Mouse (Mus musculus) neural tube, embryonic 11.5 days (tissue): ENCODE results near the gene Zfp94. TPM values are rescaled to one million over a fixed set of nuclear protein-coding genes. Genes with fewer than 3 reads are reported as not detected.

Experiments
- ATAC-seq: fragments of 200-750 bp; cut with Nextera tagmentation; 2 replicates; pipeline ENCODE4 v1.8.0; 2017; ENCODE audit warnings: moderate number of reproducible peaks, mild to moderate bottlenecking, moderate TSS enrichment, moderate library complexity; ENCODE audit not compliant: insufficient read depth, low FRiP score, low TSS enrichment
- DNase-seq: peaks from one replicate; pipeline ENCODE4 v3.0.0-alpha.2; 2015; ENCODE audit warnings: low spot score
- H3K27ac ChIP-seq: fragments of 300-500 bp; sonication (generic); 2 replicates; pipeline ENCODE4 v1.5.1; 2014; ENCODE audit warnings: low read depth, mild to moderate bottlenecking, low read length
- H3K27me3 ChIP-seq: fragments of 300-500 bp; sonication (generic); 2 replicates; pipeline ENCODE4 v1.6.1; 2014; ENCODE audit warnings: mild to moderate bottlenecking, low read length, mixed read lengths; ENCODE audit not compliant: control insufficient read depth, insufficient read depth
- H3K36me3 ChIP-seq: fragments of 300-500 bp; sonication (generic); 2 replicates; pipeline ENCODE4 v1.6.1; 2014; ENCODE audit warnings: mild to moderate bottlenecking, low read length, moderate library complexity, mixed read lengths; ENCODE audit not compliant: control insufficient read depth, insufficient read depth
- H3K4me1 ChIP-seq: fragments of 300-500 bp; sonication (generic); 2 replicates; pipeline ENCODE4 v1.6.1; 2014; ENCODE audit warnings: low read length, mixed read lengths; ENCODE audit not compliant: control insufficient read depth, insufficient read depth
- H3K4me2 ChIP-seq: fragments of 300-500 bp; sonication (generic); 2 replicates; pipeline ENCODE4 v1.6.1; 2014; ENCODE audit warnings: low read depth, mild to moderate bottlenecking, moderate library complexity
- H3K4me3 ChIP-seq: fragments of 300-500 bp; sonication (generic); 2 replicates; pipeline ENCODE4 v1.5.1; 2014; ENCODE audit warnings: low read depth, low read length
- H3K9ac ChIP-seq: fragments of 300-500 bp; sonication (generic); 2 replicates; pipeline ENCODE4 v1.6.1; 2014; ENCODE audit warnings: mild to moderate bottlenecking, low read length
- H3K9me3 ChIP-seq: fragments of 300-500 bp; sonication (generic); 2 replicates; pipeline ENCODE4 v1.6.1; 2016; ENCODE audit warnings: low read length; ENCODE audit not compliant: control insufficient read depth
- WGBS: fragments of 180-500 bp; shearing (Covaris S2); extraction: QIAGEN DNeasy Blood & Tissue Kit; methylation state at CpG from one replicate; pipeline ENCODE4 v1.1.7; 2014; 5-methylcytosine and 5-hydroxymethylcytosine counted together
- polyA plus RNA-seq: library from polyadenylated mRNA; unstranded; fragments of >200 nt; fragmentation: Nextera tagmentation; extraction: Ambion mirVana; gene quantifications from 2 replicates; pipeline ENCODE4 v1.2.1, GENCODE M21; 2014

Zfp94 gene
- polyA plus RNA-seq, 1 experiment from 2014 or later = 16.5 TPM

DNA sequence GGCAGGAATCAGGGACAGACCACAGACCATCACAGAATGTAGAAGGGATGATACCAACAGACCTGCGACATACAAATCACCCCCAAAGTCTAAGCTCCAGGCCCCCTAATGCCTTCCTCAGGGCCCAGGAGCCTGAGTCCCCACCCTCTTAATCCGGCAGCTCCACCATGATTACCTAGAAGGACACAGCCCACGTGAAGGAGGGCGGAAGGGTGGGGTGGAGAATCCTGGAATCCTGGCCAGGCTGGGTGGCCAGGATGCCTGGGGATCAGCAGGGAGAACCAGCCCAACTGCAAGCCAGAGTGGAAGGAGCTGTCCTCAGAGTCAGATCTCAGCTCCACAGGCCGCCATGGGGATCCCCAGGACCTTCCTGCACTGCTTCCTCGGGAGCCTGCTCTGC lies 32.4 kb upstream of the Zfp94 start, which contains the start of gene Lypd5:
Gene Lypd5 (plus strand): TSS at position 301 of the 400 bp plus-strand sequence.
- WGBS = 47% methylated on average over 6 of the region's 6 CpGs
- H3K4me2 ChIP-seq = no peak within 1 kb of the TSS
- H3K36me3 ChIP-seq = no peaks in the 10 kb centered on the region
- H3K4me1 ChIP-seq = no peaks in the 10 kb centered on the region
- no peak within 1 kb of the TSS for H3K4me3 ChIP-seq
- ATAC-seq = no peak
- no peak within 1 kb of the TSS for H3K9ac ChIP-seq
- no peaks in the 10 kb centered on the region for H3K27me3 ChIP-seq
- no peak within 1 kb of the TSS for H3K27ac ChIP-seq
- no peak for DNase-seq
- H3K9me3 ChIP-seq = no peaks in the 10 kb centered on the region

DNA sequence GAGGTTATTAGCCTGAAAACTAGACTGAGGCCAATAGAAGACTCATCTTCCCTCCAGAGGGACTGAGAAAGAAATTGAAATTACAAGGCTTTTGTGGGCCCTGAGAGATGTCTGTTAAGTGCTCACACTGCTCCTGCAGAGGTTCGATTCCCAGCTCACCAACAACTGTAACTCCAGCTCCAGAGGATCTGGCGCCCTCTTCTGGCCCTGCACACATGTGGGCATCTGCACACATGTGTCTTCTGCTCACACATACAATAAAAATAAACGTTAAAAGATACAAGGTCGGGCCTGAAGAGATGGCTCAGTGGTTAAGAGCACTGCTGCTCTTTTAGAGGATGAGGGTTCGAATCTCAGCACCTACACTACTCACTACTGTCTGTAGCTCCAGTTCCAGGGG lies 30.0 kb upstream of the Zfp94 start:
- DNase-seq (no peak), ATAC-seq (no peak)
- 71% methylated on average over 5 of the region's 5 CpGs for WGBS
- no peak overlapping the region for H3K4me3 ChIP-seq
- H3K9ac ChIP-seq = no peak overlapping the region
- no peaks in the 10 kb centered on the region for H3K9me3 ChIP-seq
- H3K4me2 ChIP-seq = no peak overlapping the region
- H3K4me1 ChIP-seq = no peaks in the 10 kb centered on the region
- no peak overlapping the region for H3K27ac ChIP-seq
- H3K36me3 ChIP-seq = no peaks in the 10 kb centered on the region
- H3K27me3 ChIP-seq = no peaks in the 10 kb centered on the region

DNA sequence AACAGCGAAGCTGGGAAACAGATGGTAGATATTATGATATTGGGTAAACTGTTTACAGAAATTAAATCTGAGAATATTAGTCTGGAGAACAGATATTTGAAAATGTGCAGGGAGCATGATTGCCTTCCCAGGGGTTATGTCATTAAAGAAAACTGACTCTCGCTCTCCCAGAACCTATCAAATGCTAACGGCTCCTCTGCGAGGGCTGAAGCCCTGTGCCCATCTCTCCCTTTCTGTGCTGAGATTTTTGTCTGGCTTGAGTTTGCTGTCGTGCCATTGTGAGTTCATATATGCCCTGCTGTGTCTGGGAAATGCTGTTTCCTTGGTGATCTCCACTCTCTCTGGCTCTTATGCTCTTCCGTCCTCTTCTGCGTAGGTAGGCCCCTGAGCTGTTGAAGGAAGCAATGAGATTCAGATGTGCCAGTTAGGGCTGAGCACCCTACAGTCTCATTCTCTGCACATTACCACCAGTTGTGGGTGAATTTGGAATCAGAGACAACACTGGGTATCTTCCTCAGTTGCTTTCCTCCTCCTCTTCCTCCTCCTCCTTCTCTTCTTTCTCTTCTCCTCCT lies 27.3 kb upstream of the Zfp94 start:
- Histone ChIP-seq H3K9ac (no peak overlapping the region), H3K4me1 (no peaks in the 10 kb centered on the region), H3K4me2 (no peak overlapping the region), H3K9me3 (no peaks in the 10 kb centered on the region), H3K4me3 (no peak overlapping the region), H3K27ac (no peak overlapping the region), H3K27me3 (no peaks in the 10 kb centered on the region), H3K36me3 (no peaks in the 10 kb centered on the region)
- ATAC-seq (no peak), DNase-seq (no peak)
- 75% methylated on average over 7 of the region's 7 CpGs for WGBS

DNA sequence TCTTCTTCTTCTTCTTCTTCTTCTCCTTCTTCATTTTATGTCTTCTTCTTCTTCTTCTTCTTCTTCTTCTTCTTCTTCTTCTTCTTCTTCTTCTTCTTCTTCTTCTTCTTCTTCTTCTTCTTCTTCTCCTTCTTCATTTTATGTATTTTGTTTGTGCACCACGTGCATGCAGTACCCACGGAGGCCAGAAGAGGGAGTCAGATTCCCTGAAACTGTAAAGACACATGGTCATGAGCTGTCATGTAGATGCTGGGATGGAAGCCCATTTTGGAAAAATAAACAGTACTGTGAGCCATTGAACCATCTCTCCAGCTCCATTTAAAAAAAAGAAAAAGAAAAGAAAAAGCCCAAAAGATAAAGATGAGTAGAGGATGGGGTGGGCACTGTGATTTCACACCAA lies 21.8 kb upstream of the Zfp94 start:
- Histone ChIP-seq H3K4me1 (no peaks in the 10 kb centered on the region), H3K9me3 (no peaks in the 10 kb centered on the region), H3K9ac (no peak overlapping the region), H3K27ac (no peak overlapping the region), H3K36me3 (no peaks in the 10 kb centered on the region), H3K27me3 (no peaks in the 10 kb centered on the region; the same call in 1 of the 2 replicates), H3K4me3 (no peak overlapping the region), H3K4me2 (no peak overlapping the region)
- no peak for DNase-seq
- WGBS = 54% methylated on average over 2 of the region's 2 CpGs
- ATAC-seq = no peak

DNA sequence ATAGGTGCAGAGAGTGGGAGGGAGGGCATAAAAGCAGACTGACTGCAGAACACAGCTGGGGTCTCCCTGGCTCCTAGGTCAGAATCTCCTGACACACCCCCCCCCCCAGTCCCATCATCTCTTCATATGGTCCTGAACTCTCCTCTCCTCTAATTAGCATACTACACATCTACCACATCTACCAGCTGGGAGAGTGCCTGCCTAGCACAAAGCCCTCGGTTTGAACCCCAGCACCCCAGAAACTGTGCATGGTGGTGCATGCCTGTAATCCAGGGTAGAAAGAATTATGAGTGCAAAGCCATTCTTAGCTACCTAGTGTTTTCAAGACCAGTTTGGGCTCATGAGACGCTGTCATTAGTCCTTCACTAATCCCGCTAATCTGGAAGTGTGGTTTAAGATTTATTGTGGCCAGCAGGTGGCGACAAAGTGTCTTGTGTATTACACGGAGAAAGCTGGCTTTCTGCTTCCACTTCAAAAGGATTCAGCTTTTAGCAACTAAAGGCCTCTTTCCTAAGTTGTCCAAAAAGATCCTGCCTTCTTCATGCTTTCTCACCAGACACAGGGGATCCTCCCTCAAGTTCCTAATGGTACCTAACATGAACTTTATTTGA lies 19.3 kb upstream of the Zfp94 start:
- Histone ChIP-seq H3K4me2 (no peak overlapping the region), H3K36me3 (no peaks in the 10 kb centered on the region), H3K4me3 (no peak overlapping the region), H3K4me1 (no peaks in the 10 kb centered on the region), H3K9ac (no peak overlapping the region), H3K27ac (no peak overlapping the region), H3K9me3 (no peaks in the 10 kb centered on the region), H3K27me3 (no peaks in the 10 kb centered on the region; the same call in 1 of the 2 replicates)
- DNase-seq = peak; percentile 71
- 18% methylated on average over 5 of the region's 5 CpGs for WGBS
- no peak for ATAC-seq

DNA sequence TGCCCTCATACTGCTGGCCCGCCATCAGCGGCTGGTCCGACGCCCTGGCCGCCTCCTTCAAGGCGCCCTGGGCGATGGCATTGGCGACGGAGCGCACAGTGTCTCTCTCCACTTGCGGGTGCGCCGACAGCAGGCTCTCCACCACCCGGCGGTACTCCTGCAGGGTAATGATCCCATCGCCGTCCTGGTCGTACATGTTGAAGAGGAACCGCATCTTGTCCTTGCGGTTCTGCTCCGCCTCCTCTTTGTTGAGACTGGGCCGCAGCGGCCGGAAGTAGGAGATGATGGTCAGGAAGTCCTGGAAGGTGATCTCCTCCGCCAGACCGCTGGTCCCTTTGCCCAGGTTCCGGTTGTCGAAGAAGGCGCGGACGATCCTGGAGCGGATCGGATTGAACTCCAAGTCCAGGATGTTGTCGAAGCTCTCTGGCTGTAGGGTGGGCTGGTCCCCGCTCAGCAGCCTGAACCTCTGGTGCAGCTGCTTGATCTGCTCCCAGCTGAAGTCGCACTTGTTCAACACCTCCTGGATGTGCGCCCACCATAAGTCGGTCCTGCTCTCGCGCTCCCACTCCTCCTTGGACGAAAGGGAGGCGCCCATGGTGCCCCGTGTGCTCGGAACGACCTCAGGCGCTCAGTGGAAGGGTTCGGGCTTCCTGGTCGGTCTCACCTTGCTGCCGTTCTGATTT lies 17.0 kb upstream of the Zfp94 start, which contains the start of gene Tescl:
Gene Tescl (minus strand): TSS at position 633 of the 683 bp plus-strand sequence.
- H3K9me3 ChIP-seq = no peaks in the 10 kb centered on the region
- 45% methylated on average over 49 of the region's 49 CpGs for WGBS
- no peaks in the 10 kb centered on the region for H3K4me1 ChIP-seq
- peak; percentile 18 for DNase-seq
- H3K27ac ChIP-seq = no peak within 1 kb of the TSS
- ATAC-seq = no peak
- no peak within 1 kb of the TSS for H3K9ac ChIP-seq
- H3K27me3 ChIP-seq = no peaks in the 10 kb centered on the region; the same call in 1 of the 2 replicates
- no peaks in the 10 kb centered on the region for H3K36me3 ChIP-seq
- H3K4me2 ChIP-seq = no peak within 1 kb of the TSS
- no peak within 1 kb of the TSS for H3K4me3 ChIP-seq

DNA sequence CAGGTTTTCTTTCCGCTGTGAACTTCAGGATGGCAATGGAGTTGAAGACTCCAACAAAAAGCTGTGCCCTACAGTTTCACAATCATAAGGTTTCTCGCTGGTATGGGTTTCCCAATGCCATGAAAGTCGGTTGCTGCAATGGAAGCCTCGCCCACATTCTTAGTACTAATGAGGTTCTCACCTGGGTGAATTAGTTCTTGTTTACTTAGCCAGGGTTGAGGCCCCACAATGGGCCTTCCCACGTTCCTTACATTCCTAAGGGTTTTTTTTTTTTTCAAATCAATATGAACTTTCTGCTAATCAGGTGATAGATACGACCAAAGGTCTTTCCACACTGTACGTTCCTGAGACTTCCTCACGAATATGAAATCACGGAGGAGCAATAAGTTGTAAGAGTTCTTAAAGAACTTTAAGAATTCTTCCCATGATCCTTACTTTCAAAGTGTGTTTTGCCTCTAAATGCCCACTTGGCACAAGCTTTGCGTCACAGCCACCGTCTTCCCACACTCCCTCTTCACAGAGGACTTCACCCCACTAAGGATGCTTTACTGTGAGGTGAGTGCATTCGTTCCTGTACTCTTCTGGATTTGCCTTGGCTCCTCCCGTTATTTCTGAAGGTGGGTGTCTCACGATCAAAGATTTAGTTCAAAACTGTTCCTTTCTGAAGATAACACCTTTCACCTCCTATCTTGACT lies 11.0 kb upstream of the Zfp94 start:
- Histone ChIP-seq H3K27ac (no peak overlapping the region), H3K9me3 (no peaks in the 10 kb centered on the region), H3K4me1 (no peaks in the 10 kb centered on the region), H3K4me3 (no peak overlapping the region), H3K9ac (no peak overlapping the region), H3K27me3 (no peaks in the 10 kb centered on the region), H3K36me3 (no peaks in the 10 kb centered on the region), H3K4me2 (no peak overlapping the region)
- WGBS = 87% methylated on average over 14 of the region's 14 CpGs
- ATAC-seq (no peak), DNase-seq (no peak)

DNA sequence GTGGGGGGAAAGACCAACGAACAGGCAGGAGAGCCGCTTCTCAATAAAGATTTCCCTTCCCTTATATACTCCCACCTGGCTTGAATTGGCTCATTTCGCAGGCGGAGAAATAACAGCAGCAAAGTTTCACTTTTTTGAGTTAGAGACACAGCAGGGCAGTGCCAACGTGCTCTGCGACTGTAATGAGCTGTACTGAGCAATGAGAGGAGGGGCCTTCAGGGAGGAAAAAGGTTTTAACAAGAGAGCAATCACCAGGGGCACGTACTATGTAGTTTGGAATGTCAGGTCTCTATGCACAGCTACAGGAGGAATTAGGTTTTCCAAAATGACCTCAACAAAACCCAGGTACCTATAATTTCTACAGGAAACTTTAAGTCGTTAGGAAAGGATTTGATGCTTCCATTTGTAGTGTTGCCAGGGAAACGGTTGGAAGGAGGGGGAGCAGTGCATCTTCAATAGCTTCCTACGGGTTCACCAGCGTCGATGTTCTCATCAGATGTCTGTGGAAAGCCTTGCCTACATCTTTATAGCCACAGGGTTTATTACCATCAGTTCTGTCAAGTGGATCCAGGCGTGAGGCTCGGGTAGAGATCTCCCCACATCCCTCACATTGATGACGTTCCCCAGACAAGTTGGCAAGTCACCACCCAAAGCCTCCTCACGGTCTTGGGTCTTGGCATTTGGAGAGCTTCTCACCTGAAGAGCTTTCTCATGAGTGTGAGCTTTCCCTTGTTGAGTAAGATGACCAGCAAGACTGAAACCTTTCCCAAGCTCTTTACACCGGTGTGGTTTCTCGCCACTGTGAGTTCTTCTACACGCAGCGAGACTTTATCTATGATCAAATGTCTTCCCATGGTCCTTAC lies 10.0 kb upstream of the Zfp94 start:
- WGBS = 43% methylated on average over 20 of the region's 20 CpGs

More for the DNA sequence above, 10.0 kb upstream of the Zfp94 start:
- Histone ChIP-seq H3K27ac (no peak overlapping the region), H3K9me3 (no peaks in the 10 kb centered on the region), H3K9ac (peak overlapping the region; percentile 2; the same call in 1 of the 2 replicates), H3K4me3 (peak overlapping the region; percentile 10; the same call in 1 of the 2 replicates), H3K4me1 (no peaks in the 10 kb centered on the region), H3K4me2 (peak overlapping the region; percentile 24), H3K36me3 (no peaks in the 10 kb centered on the region), H3K27me3 (no peaks in the 10 kb centered on the region)
- DNase-seq (no peak), ATAC-seq (peak; percentile 60; the same call in 1 of the 2 replicates)
